Mouse (Mus musculus) spleen, adult 12 weeks (tissue): Measurements from ENCODE around the gene Cbx4.

Experiments
- DNase-seq: peaks from one replicate; pipeline ENCODE4 v3.0.0; 2022; ENCODE audit warnings: low spot score

The Cbx4 gene

GRCm38 (mm10) chr11:119086144-119086971 is at the start of gene Cbx4:
Gene Cbx4, minus strand, starts transcription at chr11:119086221.
- peak; percentile 71 for DNase-seq

- no peak for DNase-seq
Measured at GRCm38 (mm10) chr11:119134586-119134985, 48.6 kb upstream of the Cbx4 start.

GRCm38 (mm10) chr11:119133437-119134221 is 47.6 kb upstream of the Cbx4 start:
- DNase-seq, result peak; percentile 39

GRCm38 (mm10) chr11:119132198-119133035 is 46.4 kb upstream of the Cbx4 start:
- DNase-seq, result no peak

GRCm38 (mm10) chr11:119130081-119130765 is 44.2 kb upstream of the Cbx4 start:
- no peak for DNase-seq

GRCm38 (mm10) chr11:119129281-119130058 is 43.4 kb upstream of the Cbx4 start:
- no peak for DNase-seq

GRCm38 (mm10) chr11:119128668-119129280 is 42.8 kb upstream of the Cbx4 start:
- no peak for DNase-seq

- peak; percentile 22 for DNase-seq
Measured at GRCm38 (mm10) chr11:119127686-119128473, 41.9 kb upstream of the Cbx4 start.

GRCm38 (mm10) chr11:119127147-119127546 is 41.1 kb upstream of the Cbx4 start:
- no peak for DNase-seq

GRCm38 (mm10) chr11:119125929-119126861 is 40.2 kb upstream of the Cbx4 start:
- DNase-seq, result no peak

- no peak for DNase-seq
Measured at GRCm38 (mm10) chr11:119124536-119124935, 38.5 kb upstream of the Cbx4 start.

- DNase-seq, result no peak
Measured at GRCm38 (mm10) chr11:119123522-119124319, 37.7 kb upstream of the Cbx4 start.

- no peak for DNase-seq
Measured at GRCm38 (mm10) chr11:119122396-119122795, 36.4 kb upstream of the Cbx4 start.

GRCm38 (mm10) chr11:119118905-119119304 is 32.9 kb upstream of the Cbx4 start:
- DNase-seq, result no peak

- DNase-seq, result no peak
Measured at GRCm38 (mm10) chr11:119117945-119118344, 31.9 kb upstream of the Cbx4 start.

GRCm38 (mm10) chr11:119116992-119117391 is 31.0 kb upstream of the Cbx4 start:
- no peak for DNase-seq

GRCm38 (mm10) chr11:119112721-119113120 is 26.7 kb upstream of the Cbx4 start:
- no peak for DNase-seq

GRCm38 (mm10) chr11:119111345-119111744 is 25.3 kb upstream of the Cbx4 start:
- peak; percentile 30 for DNase-seq
